Mouse (Mus musculus) embryonic facial prominence, embryonic 15.5 days (tissue): Measurements from ENCODE around the gene Relch. TPM values are rescaled to one million over a fixed set of nuclear protein-coding genes. Genes with fewer than 3 reads are reported as not detected.
A peak's percentile ranks its signal among the peaks of the same experiment; 100 is the strongest.

ENCODE experiments used
- ATAC-seq: fragments of 200-750 bp; cut with Nextera tagmentation; 2 replicates; pipeline ENCODE4 v1.8.0; 2017; ENCODE audit warnings: low read depth, moderate TSS enrichment; ENCODE audit not compliant: insufficient number of reproducible peaks, low FRiP score, low TSS enrichment
- H3K27ac ChIP-seq: fragments of 300-500 bp; sonication (generic); replicated peaks from 2 replicates; pipeline ENCODE4 v1.5.1; 2015; ENCODE audit warnings: mild to moderate bottlenecking, inconsistent platforms
- H3K27me3 ChIP-seq: fragments of 300-500 bp; sonication (generic); 2 replicates; pipeline ENCODE4 v1.6.1; 2015; ENCODE audit warnings: inconsistent platforms
- H3K36me3 ChIP-seq: fragments of 300-500 bp; sonication (generic); 2 replicates; pipeline ENCODE4 v1.6.1; 2015; ENCODE audit warnings: mild to moderate bottlenecking, inconsistent platforms
- H3K4me1 ChIP-seq: fragments of 300-500 bp; sonication (generic); 2 replicates; pipeline ENCODE4 v1.6.1; 2015; ENCODE audit warnings: inconsistent platforms
- H3K4me2 ChIP-seq: fragments of 300-500 bp; sonication (generic); replicated peaks from 2 replicates; pipeline ENCODE4 v1.6.1; 2015; ENCODE audit warnings: mild to moderate bottlenecking, inconsistent platforms
- H3K4me3 ChIP-seq: fragments of 300-500 bp; sonication (generic); replicated peaks from 2 replicates; pipeline ENCODE4 v1.5.1; 2015; ENCODE audit warnings: mild to moderate bottlenecking, inconsistent platforms
- H3K9ac ChIP-seq: fragments of 300-500 bp; sonication (generic); 2 replicates; pipeline ENCODE4 v1.6.1; 2015; ENCODE audit warnings: inconsistent platforms
- H3K9me3 ChIP-seq: fragments of 300-500 bp; sonication (generic); replicated peaks from 2 replicates; pipeline ENCODE4 v1.6.1; 2016; ENCODE audit warnings: inconsistent platforms
- WGBS: fragments of 180-500 bp; shearing (Covaris S2); methylation state at CpG from one replicate; pipeline ENCODE4 v1.1.7; 2015; 5-methylcytosine and 5-hydroxymethylcytosine counted together
- polyA plus RNA-seq: library from polyadenylated mRNA; unstranded; fragments of >200 nt; fragmentation: Nextera tagmentation; extraction: Ambion mirVana; gene quantifications from 2 replicates; pipeline ENCODE4 v1.2.1, GENCODE M21; 2015

Gene Relch
- polyA plus RNA-seq: 27.0 and 27.2 TPM in 2 replicates

GRCm38 (mm10) chr1:105663171-105663961 lies at the start of gene Relch, which contains the start of gene Pign:
TSS of gene Relch (plus strand) at chr1:105663861.
TSS of gene Pign (minus strand) at chr1:105663677.
- peak within 1 kb of the TSS; percentile 78 for H3K4me2 ChIP-seq
- H3K27ac ChIP-seq: peak within 1 kb of the TSS; percentile 83
- no peaks in the 10 kb centered on the region for H3K27me3 ChIP-seq
- peak within 1 kb of the TSS; percentile 75 for H3K4me3 ChIP-seq
- peak within 1 kb of the TSS; percentile 77 for H3K9ac ChIP-seq
- no peaks in the 10 kb centered on the region for H3K9me3 ChIP-seq
- H3K4me1 ChIP-seq: peaks cover 13% of the 10 kb centered on the region
- peak; percentile 98 for ATAC-seq
- H3K36me3 ChIP-seq: no peaks in the 10 kb centered on the region
- under 1% methylated on average over 41 of the region's 41 CpGs for WGBS

- H3K9me3 ChIP-seq: no peaks in the 10 kb centered on the region
- no peak overlapping the region for H3K4me2 ChIP-seq
- no peaks in the 10 kb centered on the region for H3K36me3 ChIP-seq
- H3K27me3 ChIP-seq: no peaks in the 10 kb centered on the region
- H3K4me1 ChIP-seq: no peaks in the 10 kb centered on the region
- WGBS: 38% methylated on average over 3 of the region's 3 CpGs
- no peak overlapping the region for H3K27ac ChIP-seq
- no peak for ATAC-seq
- H3K4me3 ChIP-seq: no peak overlapping the region
- no peak overlapping the region for H3K9ac ChIP-seq
These were observed 33.2 kb upstream of the Relch start for GRCm38 (mm10) chr1:105630481-105630880.

DNA sequence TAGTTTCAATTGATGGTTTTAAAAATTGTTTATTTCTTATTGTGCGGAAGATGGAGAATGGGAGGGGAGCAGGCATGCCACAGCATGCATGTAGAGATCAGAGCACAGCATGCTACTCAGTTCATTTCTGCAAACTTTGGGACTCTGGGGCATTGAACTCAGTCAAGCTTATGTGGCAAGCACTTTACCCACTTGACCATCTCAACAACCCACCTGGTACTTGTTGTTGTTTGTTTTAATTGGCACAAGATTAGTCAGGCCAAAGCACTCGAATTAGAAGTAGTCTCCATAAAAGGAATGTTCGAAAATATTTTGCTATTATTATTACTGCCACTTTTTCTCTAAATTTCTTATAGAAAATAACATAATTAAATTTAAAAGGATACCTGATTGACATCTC lies 19.6 kb upstream of the Relch start:
- no peaks in the 10 kb centered on the region for H3K27me3 ChIP-seq
- H3K4me3 ChIP-seq: no peak overlapping the region
- ATAC-seq: no peak
- H3K9me3 ChIP-seq: no peaks in the 10 kb centered on the region
- WGBS: 82% methylated on average over 3 of the region's 3 CpGs
- H3K9ac ChIP-seq: no peak overlapping the region
- no peak overlapping the region for H3K4me2 ChIP-seq
- H3K36me3 ChIP-seq: peaks cover 23% of the 10 kb centered on the region
- H3K4me1 ChIP-seq: no peaks in the 10 kb centered on the region
- no peak overlapping the region for H3K27ac ChIP-seq

DNA sequence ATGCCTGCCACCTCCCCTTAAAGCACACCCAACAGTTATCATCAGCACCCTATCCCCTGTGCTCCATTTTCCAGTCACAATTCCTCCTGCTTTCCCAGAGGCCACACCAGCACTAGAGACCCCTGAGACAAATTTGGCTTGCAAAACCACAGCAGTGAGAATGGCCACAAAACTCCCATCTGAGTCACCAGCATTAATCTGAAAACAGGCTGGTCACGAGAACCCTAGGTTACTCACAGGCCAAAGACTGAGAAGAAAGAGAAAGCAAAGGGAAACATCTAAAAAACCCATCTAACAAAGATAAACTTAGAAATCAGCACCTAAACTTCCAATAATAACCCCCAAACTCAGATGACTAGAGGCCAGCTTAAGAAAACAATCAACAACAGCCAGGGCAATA lies 13.0 kb upstream of the Relch start:
- Histone ChIP-seq H3K36me3 (peaks cover 12% of the 10 kb centered on the region), H3K4me3 (no peak overlapping the region), H3K27me3 (no peaks in the 10 kb centered on the region), H3K9me3 (no peaks in the 10 kb centered on the region), H3K9ac (no peak overlapping the region), H3K4me1 (no peaks in the 10 kb centered on the region), H3K4me2 (no peak overlapping the region), H3K27ac (no peak overlapping the region)
- 90% methylated on average over 1 of the region's 1 CpGs for WGBS
- ATAC-seq: no peak

- H3K27me3 ChIP-seq: no peaks in the 10 kb centered on the region
- no peak overlapping the region for H3K9ac ChIP-seq
- H3K4me2 ChIP-seq: no peak overlapping the region
- 94% methylated on average over 1 of the region's 1 CpGs for WGBS
- H3K9me3 ChIP-seq: no peaks in the 10 kb centered on the region
- ATAC-seq: no peak
- no peak overlapping the region for H3K27ac ChIP-seq
- no peaks in the 10 kb centered on the region for H3K4me1 ChIP-seq
- no peak overlapping the region for H3K4me3 ChIP-seq
- peaks cover 5% of the 10 kb centered on the region; the same call in 1 of the 2 replicates for H3K36me3 ChIP-seq
These were observed 9.7 kb upstream of the Relch start for GRCm38 (mm10) chr1:105653981-105654380.

- H3K27me3 ChIP-seq: no peaks in the 10 kb centered on the region
- WGBS: 17% methylated on average over 3 of the region's 3 CpGs
- ATAC-seq: no peak
- no peak overlapping the region for H3K4me2 ChIP-seq
- H3K36me3 ChIP-seq: peaks cover 5% of the 10 kb centered on the region; the same call in 1 of the 2 replicates
- 0 out of 2 replicates have a peak, but pooled peaks cover 8% of the 10 kb centered on the region for H3K4me1 ChIP-seq
- no peak overlapping the region for H3K27ac ChIP-seq
- H3K4me3 ChIP-seq: no peak overlapping the region
- no peak overlapping the region for H3K9ac ChIP-seq
- no peaks in the 10 kb centered on the region for H3K9me3 ChIP-seq
These were observed 3.6 kb upstream of the Relch start for GRCm38 (mm10) chr1:105660015-105660414.

DNA sequence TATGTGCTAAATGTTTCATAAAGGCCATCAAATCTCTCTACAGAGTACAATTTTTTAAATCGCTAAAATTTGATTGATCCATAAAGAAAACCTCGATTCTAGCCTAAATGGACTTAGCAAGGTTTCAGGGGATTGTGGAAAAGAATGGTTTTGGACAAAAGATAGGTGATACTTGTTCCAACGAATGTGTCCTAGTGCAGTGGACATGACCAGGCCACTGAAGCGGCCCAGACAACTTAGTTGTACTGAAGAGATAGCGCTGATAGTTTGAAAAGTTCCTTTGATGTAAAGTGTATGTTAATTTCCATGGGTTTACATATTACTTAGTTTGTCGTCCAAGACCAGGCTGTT lies 866 bp upstream of the Relch start:
- Histone ChIP-seq H3K27me3 (no peaks in the 10 kb centered on the region), H3K4me2 (peak overlapping the region; percentile 78), H3K36me3 (no peaks in the 10 kb centered on the region), H3K4me3 (peak overlapping the region; percentile 75), H3K4me1 (peaks cover 13% of the 10 kb centered on the region), H3K9me3 (no peaks in the 10 kb centered on the region), H3K27ac (peak overlapping the region; percentile 83; the same call in 1 of the 2 replicates), H3K9ac (peak overlapping the region; percentile 77)
- WGBS: 6% methylated on average over 6 of the region's 6 CpGs
- ATAC-seq: no peak

- ATAC-seq: no peak
These were observed 526 bp downstream of the Relch start for GRCm38 (mm10) chr1:105663962-105664812.

GRCm38 (mm10) chr1:105669700-105670099 lies 6.0 kb downstream of the Relch start:
- Histone ChIP-seq H3K9ac (no peak overlapping the region), H3K27ac (no peak overlapping the region), H3K4me2 (no peak overlapping the region), H3K4me1 (peaks cover 7% of the 10 kb centered on the region), H3K36me3 (no peaks in the 10 kb centered on the region), H3K27me3 (no peaks in the 10 kb centered on the region), H3K4me3 (no peak overlapping the region), H3K9me3 (no peaks in the 10 kb centered on the region)
- ATAC-seq: no peak

More at GRCm38 (mm10) chr1:105663962-105664812, 526 bp downstream of the Relch start:
- Histone ChIP-seq H3K4me2 (peak overlapping the region; percentile 78), H3K4me1 (peaks cover 13% of the 10 kb centered on the region), H3K4me3 (peak overlapping the region; percentile 75), H3K36me3 (no peaks in the 10 kb centered on the region), H3K27me3 (no peaks in the 10 kb centered on the region), H3K9ac (peak overlapping the region; percentile 70), H3K27ac (peak overlapping the region; percentile 68), H3K9me3 (no peaks in the 10 kb centered on the region)
- under 1% methylated on average over 68 of the region's 68 CpGs for WGBS

GRCm38 (mm10) chr1:105674763-105675162 lies 11.1 kb downstream of the Relch start:
- no peak for ATAC-seq
- H3K36me3 ChIP-seq: no peaks in the 10 kb centered on the region
- H3K9ac ChIP-seq: no peak overlapping the region
- H3K4me2 ChIP-seq: no peak overlapping the region
- no peaks in the 10 kb centered on the region for H3K27me3 ChIP-seq
- no peaks in the 10 kb centered on the region for H3K4me1 ChIP-seq
- no peak overlapping the region for H3K4me3 ChIP-seq
- no peak overlapping the region for H3K27ac ChIP-seq
- WGBS: 90% methylated on average over 2 of the region's 2 CpGs
- H3K9me3 ChIP-seq: no peaks in the 10 kb centered on the region

GRCm38 (mm10) chr1:105680587-105680986 lies 16.9 kb downstream of the Relch start:
- no peak for ATAC-seq
- H3K4me1 ChIP-seq: no peaks in the 10 kb centered on the region
- WGBS: 83% methylated on average over 1 of the region's 1 CpGs
- H3K4me3 ChIP-seq: no peak overlapping the region
- H3K9ac ChIP-seq: no peak overlapping the region
- no peaks in the 10 kb centered on the region for H3K27me3 ChIP-seq
- H3K4me2 ChIP-seq: no peak overlapping the region
- no peaks in the 10 kb centered on the region for H3K9me3 ChIP-seq
- H3K27ac ChIP-seq: no peak overlapping the region
- no peaks in the 10 kb centered on the region; the same call in 1 of the 2 replicates for H3K36me3 ChIP-seq
